Mouse (Mus musculus): ENCODE results near the gene B3gntl1. TPM values are rescaled to one million over a fixed set of nuclear protein-coding genes. Genes with fewer than 3 reads are reported as not detected.
A peak's percentile ranks its signal among the peaks of the same experiment; 100 is the strongest.

B3gntl1 gene
- polyA plus RNA-seq, 1 experiment: 5.5 TPM

GRCm38 (mm10) chr11:121709278-121709677, 36.3 kb upstream of the B3gntl1 start:
- Histone ChIP-seq H3K4me3 (replicated peaks; ENCODE audit: insufficient read depth, low read depth, low read length) (no peak overlapping the region), H3K27ac (ENCODE audit: insufficient read depth, low read length) (no peak overlapping the region), H3K27me3 (ENCODE audit: control insufficient read depth, insufficient read depth, low read length) (no peaks in the 10 kb centered on the region), H3K4me1 (ENCODE audit: control insufficient read depth, insufficient read depth, low read length) (no peaks in the 10 kb centered on the region)
- DNase-seq: no peak
- TF ChIP-seq POLR2A (IDR thresholded peaks at IDR 0.05; ENCODE audit: borderline replicate concordance, insufficient read depth, low read length) (no peak), CTCF (IDR thresholded peaks at IDR 0.05; ENCODE audit: borderline replicate concordance, insufficient read depth, low read depth, low read length) (no peak)
- WGBS: 80% methylated on average over 4 of the region's 4 CpGs

DNA sequence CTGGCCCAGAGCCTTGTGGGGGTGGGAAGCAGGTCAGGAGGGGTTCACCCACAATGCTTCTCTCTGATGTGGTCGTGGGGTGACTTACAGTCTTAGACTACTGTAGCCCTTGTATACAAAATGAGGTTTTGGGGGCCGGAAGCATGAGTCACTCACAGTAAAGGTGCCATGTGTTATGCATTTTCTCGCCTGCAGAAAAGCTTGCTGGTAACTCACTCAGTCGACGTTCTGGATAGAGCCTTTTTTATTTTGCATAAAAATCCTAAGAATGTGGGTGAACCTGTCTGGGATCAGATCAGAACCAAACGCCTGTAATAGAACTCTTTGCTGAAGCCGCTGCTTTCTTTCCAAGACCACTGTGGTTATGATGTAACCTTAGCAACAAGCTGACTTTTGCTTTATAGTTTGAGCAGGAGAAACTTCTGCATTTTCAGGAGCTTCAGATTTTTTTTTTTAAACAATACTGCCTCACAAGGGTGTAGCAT, 33.6 kb upstream of the B3gntl1 start:
- TF ChIP-seq POLR2A (IDR thresholded peaks at IDR 0.05; ENCODE audit: borderline replicate concordance, insufficient read depth, low read length) (no peak), CTCF (IDR thresholded peaks at IDR 0.05; ENCODE audit: borderline replicate concordance, insufficient read depth, low read depth, low read length) (no peak)
- Histone ChIP-seq H3K27ac (ENCODE audit: insufficient read depth, low read length) (no peak overlapping the region), H3K4me3 (replicated peaks; ENCODE audit: insufficient read depth, low read depth, low read length) (no peak overlapping the region), H3K27me3 (ENCODE audit: control insufficient read depth, insufficient read depth, low read length) (no peaks in the 10 kb centered on the region), H3K4me1 (ENCODE audit: control insufficient read depth, insufficient read depth, low read length) (no peaks in the 10 kb centered on the region)
- DNase-seq: no peak
- 51% methylated on average over 7 of the region's 7 CpGs for WGBS

DNA sequence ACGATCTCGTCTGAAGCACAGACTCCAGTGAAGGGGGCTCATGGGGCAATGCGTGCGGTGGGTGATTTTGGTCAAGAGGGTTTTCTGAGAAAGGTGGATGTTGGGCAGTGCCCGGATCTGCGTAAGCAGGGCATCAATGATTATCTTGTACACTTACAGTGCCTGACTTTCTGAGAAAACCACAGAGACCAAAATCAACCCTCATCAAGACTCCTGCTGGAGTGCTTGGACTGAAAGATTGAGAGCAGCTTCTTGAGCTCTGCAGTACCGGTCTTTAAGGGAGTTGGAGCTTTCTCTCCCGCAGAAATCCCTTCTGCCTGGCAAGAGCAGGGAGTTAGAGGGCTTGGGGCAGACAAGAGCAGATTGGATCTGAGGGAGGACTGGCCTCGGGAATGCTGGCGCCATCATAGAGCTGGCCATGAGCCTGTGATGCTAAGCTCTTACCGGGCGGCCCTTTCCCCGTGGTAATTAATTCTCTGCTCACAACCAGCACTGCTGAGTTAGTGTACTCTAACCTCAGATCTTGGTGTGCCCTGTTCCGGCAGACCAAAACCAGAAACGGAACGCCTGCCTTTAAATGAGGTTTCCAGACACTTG, 30.8 kb upstream of the B3gntl1 start:
- peak; percentile 27 to 30 for DNase-seq
- H3K4me3 ChIP-seq (replicated peaks; ENCODE audit: insufficient read depth, low read depth, low read length): peak overlapping the region; percentile 56
- H3K27me3 ChIP-seq (ENCODE audit: control insufficient read depth, insufficient read depth, low read length): no peaks in the 10 kb centered on the region
- no peaks in the 10 kb centered on the region for H3K4me1 ChIP-seq (ENCODE audit: control insufficient read depth, insufficient read depth, low read length)
- 13% methylated on average over 16 of the region's 16 CpGs for WGBS
- no peak for TF ChIP-seq CTCF (IDR thresholded peaks at IDR 0.05; ENCODE audit: borderline replicate concordance, insufficient read depth, low read depth, low read length)
- TF ChIP-seq POLR2A (IDR thresholded peaks at IDR 0.05; ENCODE audit: borderline replicate concordance, insufficient read depth, low read length): no peak
- H3K27ac ChIP-seq (ENCODE audit: insufficient read depth, low read length): no peak overlapping the region

GRCm38 (mm10) chr11:121702895-121703618, 30.1 kb upstream of the B3gntl1 start:
- TF ChIP-seq CTCF (IDR thresholded peaks at IDR 0.05; ENCODE audit: borderline replicate concordance, insufficient read depth, low read depth, low read length): no peak
- no peak for TF ChIP-seq POLR2A (IDR thresholded peaks at IDR 0.05; ENCODE audit: borderline replicate concordance, insufficient read depth, low read length)
- no peak overlapping the region for H3K27ac ChIP-seq (ENCODE audit: insufficient read depth, low read length)
- H3K27me3 ChIP-seq (ENCODE audit: control insufficient read depth, insufficient read depth, low read length): no peaks in the 10 kb centered on the region
- under 1% methylated on average over 40 of the region's 40 CpGs for WGBS
- peak overlapping the region; percentile 56 for H3K4me3 ChIP-seq (replicated peaks; ENCODE audit: insufficient read depth, low read depth, low read length)
- H3K4me1 ChIP-seq (ENCODE audit: control insufficient read depth, insufficient read depth, low read length): no peaks in the 10 kb centered on the region
- DNase-seq: peak; percentile 19 to 29

DNA sequence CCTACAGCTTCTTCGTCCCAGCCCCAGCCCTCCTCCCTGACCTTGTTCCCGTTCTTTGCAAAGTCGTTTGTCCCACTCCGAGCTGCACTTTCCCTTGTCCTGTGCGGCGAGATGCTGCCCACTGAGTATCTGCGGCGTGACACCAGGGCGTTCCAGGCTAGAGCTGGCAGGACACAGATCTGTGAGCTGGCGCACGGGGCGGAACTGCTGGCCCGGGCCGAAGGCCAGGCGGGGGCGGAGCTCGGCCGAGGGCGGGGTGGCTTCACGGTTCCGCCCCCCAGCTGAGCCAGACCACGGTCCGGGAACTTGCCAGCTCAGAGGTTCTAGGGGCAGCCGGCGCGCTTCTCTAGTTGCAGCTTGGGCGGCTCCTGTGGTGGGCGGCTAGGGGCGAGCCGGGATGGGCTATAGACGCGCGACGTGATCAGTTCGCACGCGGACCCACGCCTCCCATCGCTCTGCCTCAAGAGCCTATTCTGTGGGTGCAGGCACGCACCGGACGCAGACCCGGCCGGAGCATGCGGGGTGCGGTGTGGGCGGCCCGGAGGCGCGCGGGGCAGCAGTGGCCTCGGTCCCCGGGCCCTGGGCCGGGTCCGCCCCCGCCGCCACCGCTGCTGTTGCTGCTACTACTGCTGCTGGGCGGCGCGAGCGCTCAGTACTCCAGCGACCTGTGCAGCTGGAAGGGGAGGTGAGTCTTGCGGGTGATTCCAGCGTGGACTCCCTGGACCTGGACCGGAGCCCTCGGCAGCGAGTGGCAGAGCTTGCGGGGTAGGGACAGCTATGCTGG, 29.4 kb upstream of the B3gntl1 start:
- Histone ChIP-seq H3K27ac (ENCODE audit: insufficient read depth, low read length) (no peak overlapping the region), H3K4me3 (replicated peaks; ENCODE audit: insufficient read depth, low read depth, low read length) (peak overlapping the region; percentile 56), H3K4me1 (ENCODE audit: control insufficient read depth, insufficient read depth, low read length) (no peaks in the 10 kb centered on the region), H3K27me3 (ENCODE audit: control insufficient read depth, insufficient read depth, low read length) (no peaks in the 10 kb centered on the region)
- no peak for TF ChIP-seq POLR2A (IDR thresholded peaks at IDR 0.05; ENCODE audit: borderline replicate concordance, insufficient read depth, low read length)
- TF ChIP-seq CTCF (IDR thresholded peaks at IDR 0.05; ENCODE audit: borderline replicate concordance, insufficient read depth, low read depth, low read length): no peak
- DNase-seq: peak; percentile 82
- WGBS: under 1% methylated on average over 67 of the region's 69 CpGs

- TF ChIP-seq CTCF (IDR thresholded peaks at IDR 0.05; ENCODE audit: borderline replicate concordance, insufficient read depth, low read depth, low read length) (no peak), POLR2A (IDR thresholded peaks at IDR 0.05; ENCODE audit: borderline replicate concordance, insufficient read depth, low read length) (no peak)
- no peaks in the 10 kb centered on the region for H3K27me3 ChIP-seq (ENCODE audit: control insufficient read depth, insufficient read depth, low read length)
- 95% methylated on average over 5 of the region's 5 CpGs for WGBS
- peak within 1 kb of the TSS; percentile 56 for H3K4me3 ChIP-seq (replicated peaks; ENCODE audit: insufficient read depth, low read depth, low read length)
- H3K4me1 ChIP-seq (ENCODE audit: control insufficient read depth, insufficient read depth, low read length): no peaks in the 10 kb centered on the region
- no peak within 1 kb of the TSS for H3K27ac ChIP-seq (ENCODE audit: insufficient read depth, low read length)
- DNase-seq: no peak
Observed at GRCm38 (mm10) chr11:121701244-121701643, 28.3 kb upstream of the B3gntl1 start, which contains the start of gene Metrnl. TSS of gene Metrnl (plus strand) at chr11:121701544.

DNA sequence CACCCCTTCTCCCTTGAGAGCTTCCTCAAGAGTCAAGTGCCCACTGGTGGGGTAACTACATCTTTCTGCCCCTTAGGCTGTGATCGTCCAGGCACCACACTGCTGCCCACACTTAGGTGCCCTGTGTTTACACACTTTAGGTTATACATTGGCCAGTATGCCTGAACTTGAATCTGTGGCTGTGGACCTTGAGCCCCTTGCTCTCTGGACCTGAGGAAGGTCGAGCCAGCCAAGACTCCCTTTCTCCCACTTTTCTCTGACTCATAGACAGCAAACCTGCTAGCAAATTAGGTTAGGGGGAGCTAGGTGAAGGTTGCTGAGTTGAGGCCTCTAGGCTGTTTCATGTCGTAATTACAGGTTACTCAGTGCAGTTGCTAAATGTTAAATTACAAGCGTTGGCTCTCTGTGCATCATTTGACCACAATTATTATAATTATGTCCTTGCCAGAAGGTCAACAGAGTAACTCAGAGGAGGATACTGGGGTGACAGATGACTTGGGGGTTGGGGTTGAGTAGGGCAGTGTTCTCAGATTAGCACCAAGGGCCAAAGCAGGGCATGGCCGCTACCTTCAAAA, 25.5 kb upstream of the B3gntl1 start:
- H3K4me3 ChIP-seq (replicated peaks; ENCODE audit: insufficient read depth, low read depth, low read length): no peak overlapping the region
- TF ChIP-seq CTCF (IDR thresholded peaks at IDR 0.05; ENCODE audit: borderline replicate concordance, insufficient read depth, low read depth, low read length) (no peak), POLR2A (IDR thresholded peaks at IDR 0.05; ENCODE audit: borderline replicate concordance, insufficient read depth, low read length) (no peak)

More for the DNA sequence above, 25.5 kb upstream of the B3gntl1 start:
- Histone ChIP-seq H3K27me3 (ENCODE audit: control insufficient read depth, insufficient read depth, low read length) (no peaks in the 10 kb centered on the region), H3K4me1 (ENCODE audit: control insufficient read depth, insufficient read depth, low read length) (no peaks in the 10 kb centered on the region), H3K27ac (ENCODE audit: insufficient read depth, low read length) (no peak overlapping the region)
- no peak for DNase-seq
- 88% methylated on average over 5 of the region's 5 CpGs for WGBS
